Mouse (Mus musculus) limb, embryonic 14.5 days (tissue): ENCODE measurements around the gene Colgalt1. TPM values are rescaled to one million over a fixed set of nuclear protein-coding genes. Genes with fewer than 3 reads are reported as not detected.

Experiments used
- ATAC-seq: fragments of 200-750 bp; cut with Nextera tagmentation; 2 replicates; pipeline ENCODE4 v1.8.0; 2017; ENCODE audit warnings: low read depth, moderate number of reproducible peaks, moderate TSS enrichment; ENCODE audit not compliant: low FRiP score
- DNase-seq: peaks from one replicate; pipeline ENCODE4 v3.0.0-alpha.2; 2015; ENCODE audit warnings: low spot score
- H3K27ac ChIP-seq: fragments of 300-500 bp; sonication (generic); replicated peaks from 2 replicates; pipeline ENCODE4 v1.5.1; 2014; ENCODE audit warnings: low read depth, mild to moderate bottlenecking, low read length, moderate library complexity, mixed read lengths
- H3K27me3 ChIP-seq: fragments of 300-500 bp; sonication (generic); 2 replicates; pipeline ENCODE4 v1.6.1; 2014; ENCODE audit warnings: low read length, mixed read lengths; ENCODE audit not compliant: control insufficient read depth, insufficient read depth
- H3K36me3 ChIP-seq: fragments of 300-500 bp; sonication (generic); 2 replicates; pipeline ENCODE4 v1.6.1; 2014; ENCODE audit warnings: mild to moderate bottlenecking, low read length, moderate library complexity, mixed read lengths; ENCODE audit not compliant: control insufficient read depth, insufficient read depth
- H3K4me1 ChIP-seq: fragments of 300-500 bp; sonication (generic); 2 replicates; pipeline ENCODE4 v1.6.1; 2014; ENCODE audit warnings: antibody characterized with exemption, low read length, mixed read lengths; ENCODE audit not compliant: control insufficient read depth, insufficient read depth
- H3K4me2 ChIP-seq: fragments of 300-500 bp; sonication (generic); replicated peaks from 2 replicates; pipeline ENCODE4 v1.6.1; 2014; ENCODE audit warnings: low read depth, mild to moderate bottlenecking, low read length, moderate library complexity; ENCODE audit not compliant: severe bottlenecking
- H3K4me3 ChIP-seq: fragments of 300-500 bp; sonication (generic); replicated peaks from 2 replicates; pipeline ENCODE4 v1.5.1; 2014; ENCODE audit warnings: low read length
- H3K9ac ChIP-seq: fragments of 300-500 bp; sonication (generic); 2 replicates; pipeline ENCODE4 v1.6.1; 2014; ENCODE audit warnings: mild to moderate bottlenecking, low read depth, low read length, moderate library complexity; ENCODE audit not compliant: severe bottlenecking
- H3K9me3 ChIP-seq: fragments of 300-500 bp; sonication (generic); 2 replicates; pipeline ENCODE4 v1.6.1; 2016; ENCODE audit warnings: low read length; ENCODE audit not compliant: control insufficient read depth
- POLR2A ChIP-seq: fragments of 200-500 bp; IDR thresholded peaks from 2 replicates; pipeline ENCODE4 v1.8.0; 2012; ENCODE audit warnings: inconsistent platforms, mild to moderate bottlenecking, moderate library complexity, borderline replicate concordance; ENCODE audit not compliant: insufficient read depth, insufficient read length; ENCODE audit errors: extremely low read depth
- WGBS: fragments of 180-500 bp; shearing (Covaris S2); extraction: QIAGEN DNeasy Blood & Tissue Kit; methylation state at CpG from one replicate; pipeline ENCODE4 v1.1.7; 2014; 5-methylcytosine and 5-hydroxymethylcytosine counted together
- polyA plus RNA-seq, 2 experiments: library from polyadenylated mRNA; depleted of rRNA in 1 of 2; stranded (reverse) in 1 of 2; unstranded in 1 of 2; fragments of >200 nt; fragmentation: Nextera tagmentation in 1 of 2; extraction: Ambion mirVana in 1 of 2; gene quantifications; 2 replicates each; pipeline versions ENCODE4 v1.2.1 to v1.2.3; 2012 to 2014

Gene Colgalt1
- polyA plus RNA-seq, 2 experiments = 116 to 240 TPM

GRCm38 (mm10) chr8:71654600-71654999, 43.8 kb downstream of the Colgalt1 start:
- Histone ChIP-seq H3K4me3 (peak overlapping the region; percentile 21), H3K4me2 (peak overlapping the region; percentile 39; the same call in 1 of the 2 replicates), H3K27me3 (peaks cover 40% of the 10 kb centered on the region), H3K36me3 (no peaks in the 10 kb centered on the region), H3K9me3 (no peaks in the 10 kb centered on the region), H3K27ac (no peak overlapping the region), H3K9ac (no peak overlapping the region), H3K4me1 (no peaks in the 10 kb centered on the region)
- 2% methylated on average over 23 of the region's 24 CpGs for WGBS
- DNase-seq (no peak), ATAC-seq (0 out of 2 replicates have a peak, but pooled peaks have one; percentile 21)
- TF ChIP-seq POLR2A = no peak

- no peaks in the 10 kb centered on the region for H3K36me3 ChIP-seq
- no peaks in the 10 kb centered on the region for H3K4me1 ChIP-seq
- ATAC-seq = no peak
- no peak for TF ChIP-seq POLR2A
- H3K27ac ChIP-seq = no peak overlapping the region
- H3K4me3 ChIP-seq = no peak overlapping the region
- no peaks in the 10 kb centered on the region for H3K9me3 ChIP-seq
- H3K9ac ChIP-seq = no peak overlapping the region
- 41% methylated on average over 4 of the region's 9 CpGs for WGBS
- DNase-seq = no peak
- no peak overlapping the region for H3K4me2 ChIP-seq
- H3K27me3 ChIP-seq = peaks cover 51% of the 10 kb centered on the region
Measured at GRCm38 (mm10) chr8:71657816-71658215, 47.0 kb downstream of the Colgalt1 start.

- Histone ChIP-seq H3K36me3 (no peaks in the 10 kb centered on the region), H3K4me3 (no peak overlapping the region), H3K9ac (no peak overlapping the region), H3K27me3 (peaks cover 51% of the 10 kb centered on the region), H3K4me1 (no peaks in the 10 kb centered on the region), H3K27ac (no peak overlapping the region), H3K4me2 (no peak overlapping the region), H3K9me3 (no peaks in the 10 kb centered on the region)
- ATAC-seq = no peak
- 31% methylated on average over 17 of the region's 17 CpGs for WGBS
- no peak for TF ChIP-seq POLR2A
- DNase-seq = no peak
Measured at GRCm38 (mm10) chr8:71658515-71659049, 47.8 kb downstream of the Colgalt1 start.

GRCm38 (mm10) chr8:71659751-71660150, 49.0 kb downstream of the Colgalt1 start:
- Histone ChIP-seq H3K36me3 (no peaks in the 10 kb centered on the region), H3K9ac (no peak overlapping the region), H3K9me3 (no peaks in the 10 kb centered on the region), H3K4me2 (no peak overlapping the region), H3K27me3 (peaks cover 49% of the 10 kb centered on the region), H3K4me3 (no peak overlapping the region), H3K27ac (no peak overlapping the region), H3K4me1 (no peaks in the 10 kb centered on the region)
- no peak for ATAC-seq
- 54% methylated on average over 1 of the region's 1 CpGs for WGBS
- no peak for TF ChIP-seq POLR2A
- DNase-seq = no peak

- H3K9me3 ChIP-seq = no peaks in the 10 kb centered on the region
- no peak for TF ChIP-seq POLR2A
- H3K27ac ChIP-seq = no peak overlapping the region
- no peak overlapping the region for H3K4me2 ChIP-seq
- no peak overlapping the region for H3K9ac ChIP-seq
- H3K27me3 ChIP-seq = peaks cover 41% of the 10 kb centered on the region
- H3K36me3 ChIP-seq = no peaks in the 10 kb centered on the region
- DNase-seq (peak; percentile 81), ATAC-seq (peak; percentile 60)
- WGBS = 9% methylated on average over 36 of the region's 36 CpGs
- no peaks in the 10 kb centered on the region for H3K4me1 ChIP-seq
- H3K4me3 ChIP-seq = no peak overlapping the region
Measured at GRCm38 (mm10) chr8:71660325-71661120, 49.7 kb downstream of the Colgalt1 start.
